Mouse (Mus musculus) CD8-positive naive resting alpha-beta T cell, adult 2 months (primary cell): ENCODE measurements at regions not wholly inside any gene's neighbourhood (a gene's known extent, or its start where the extent isn't known, plus 50 kb on each side); places are given as distances from the start of the nearest gene placed in this dataset.

ENCODE experiments used
- DNase-seq, 2 experiments: peaks; one replicate each; pipeline ENCODE4 v3.0.0; 2022; ENCODE audit warnings: low read depth in 2 of 2, low spot score in 2 of 2

DNA sequence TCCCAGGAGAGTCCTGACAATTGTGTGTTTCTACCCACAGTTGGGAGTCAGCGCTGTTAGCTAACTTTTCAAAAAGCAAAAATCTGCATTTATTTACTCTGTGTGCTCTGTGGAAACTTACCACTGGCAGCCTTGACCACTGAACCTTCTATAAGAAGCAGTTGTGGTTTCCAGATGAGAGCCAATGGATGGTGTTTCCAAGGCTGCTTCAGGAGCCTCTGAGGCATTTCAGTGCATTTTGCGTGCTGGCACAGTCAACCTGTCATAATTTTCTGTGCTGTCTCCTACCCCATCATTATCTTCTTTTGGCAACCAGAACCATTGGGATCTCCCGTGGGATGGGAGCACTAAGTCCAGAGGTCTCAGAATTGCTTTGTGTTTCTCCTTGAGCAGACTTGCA lies 60.3 kb downstream of the 4930544G11Rik start:
- DNase-seq = no peak

DNA sequence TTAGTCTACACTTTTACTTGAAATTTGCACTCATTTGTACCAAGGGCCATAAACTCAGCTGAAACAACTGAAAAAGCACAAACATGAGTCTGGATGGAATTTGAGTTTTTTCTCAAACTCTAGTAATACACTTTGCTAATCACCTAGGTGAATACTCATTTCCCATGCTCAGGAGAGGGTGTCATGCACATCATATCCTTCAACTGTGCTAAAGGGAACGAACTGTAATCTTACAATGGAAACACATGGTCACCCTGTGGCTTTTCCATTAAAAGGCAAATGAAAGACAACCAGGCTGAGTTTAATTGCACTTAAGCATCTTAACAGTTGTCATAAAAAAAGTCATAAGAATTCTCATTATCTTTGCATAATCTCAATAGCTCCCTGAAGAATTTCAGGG lies 71.1 kb downstream of the 4930544G11Rik start:
- no peak for DNase-seq

DNA sequence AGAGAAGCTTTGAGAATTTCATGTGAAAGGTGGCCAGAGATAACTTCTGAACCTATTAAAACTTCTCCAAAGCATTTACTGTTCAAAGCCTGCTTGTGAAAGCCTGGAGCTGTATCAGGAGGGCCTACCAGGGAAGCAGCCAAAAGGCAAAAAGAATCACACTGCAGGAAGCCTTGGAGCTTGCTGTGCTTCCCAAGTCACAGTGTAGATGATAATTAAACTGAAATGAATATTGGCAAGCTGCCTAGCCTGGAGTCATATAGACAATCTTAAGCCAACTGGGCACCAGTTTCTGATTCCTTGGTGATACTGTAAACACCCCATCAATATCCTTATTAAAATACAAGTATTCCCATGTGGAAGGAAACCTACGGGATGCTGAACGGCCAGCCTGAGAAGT lies 84.4 kb downstream of the 4930544G11Rik start:
- DNase-seq = no peak

DNA sequence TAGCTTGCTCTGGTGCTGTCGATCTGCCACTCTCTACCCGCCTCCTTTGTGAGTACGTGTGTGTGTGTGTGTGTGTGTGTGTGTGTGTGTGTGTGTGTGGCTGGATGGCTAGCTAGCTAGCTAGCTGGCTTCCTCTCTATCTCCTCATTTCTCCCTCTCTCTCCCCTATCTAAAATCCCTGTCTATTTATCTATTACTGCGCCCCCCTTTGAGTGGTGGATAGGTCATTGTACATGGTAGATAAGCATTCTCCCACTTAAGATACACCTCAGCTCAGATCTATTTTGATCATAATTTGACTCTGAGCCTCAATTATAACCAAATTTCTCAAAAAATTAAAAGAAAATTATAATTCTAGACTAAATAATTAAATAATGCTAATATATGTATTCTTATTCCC lies 99.4 kb downstream of the 4930544G11Rik start:
- DNase-seq = no peak

DNA sequence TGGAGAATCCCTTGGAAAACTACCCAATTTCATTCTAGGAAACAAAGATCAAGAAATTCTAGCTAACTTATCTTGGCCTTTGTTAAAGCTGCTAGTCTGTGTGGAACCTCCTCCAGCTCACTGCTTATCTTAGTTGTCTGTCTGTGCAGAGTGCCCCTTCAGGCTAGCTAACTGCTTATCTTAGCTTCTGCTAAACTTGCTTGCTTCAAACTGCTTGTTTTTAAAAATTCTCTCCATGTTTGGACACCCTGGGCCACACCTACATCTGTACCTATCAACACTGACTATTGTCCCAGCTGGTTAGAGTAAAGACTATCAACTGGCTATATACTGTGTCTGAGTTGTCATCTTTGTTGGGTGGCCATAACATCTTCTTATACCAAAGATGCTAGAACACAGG lies 100.0 kb downstream of the 4930544G11Rik start:
- DNase-seq = no peak

DNA sequence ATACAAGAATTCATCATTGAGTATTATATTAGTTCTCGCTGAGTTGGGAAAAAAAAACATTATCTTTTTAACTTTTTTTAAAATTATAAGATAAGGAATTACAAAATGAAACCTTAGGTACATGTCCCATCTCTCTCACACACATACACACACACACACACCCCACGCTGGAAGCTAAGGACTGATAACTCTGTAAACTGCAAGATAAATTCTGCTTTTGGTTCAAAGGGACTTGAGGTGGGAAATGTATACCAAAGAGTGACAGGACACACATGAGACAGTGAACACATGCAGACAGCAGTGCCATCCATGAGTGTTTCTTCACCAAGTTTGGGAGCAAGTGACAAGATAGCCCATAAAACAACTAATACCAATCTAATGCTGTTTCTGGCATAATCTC lies 100.8 kb downstream of the 4930544G11Rik start:
- DNase-seq = no peak

DNA sequence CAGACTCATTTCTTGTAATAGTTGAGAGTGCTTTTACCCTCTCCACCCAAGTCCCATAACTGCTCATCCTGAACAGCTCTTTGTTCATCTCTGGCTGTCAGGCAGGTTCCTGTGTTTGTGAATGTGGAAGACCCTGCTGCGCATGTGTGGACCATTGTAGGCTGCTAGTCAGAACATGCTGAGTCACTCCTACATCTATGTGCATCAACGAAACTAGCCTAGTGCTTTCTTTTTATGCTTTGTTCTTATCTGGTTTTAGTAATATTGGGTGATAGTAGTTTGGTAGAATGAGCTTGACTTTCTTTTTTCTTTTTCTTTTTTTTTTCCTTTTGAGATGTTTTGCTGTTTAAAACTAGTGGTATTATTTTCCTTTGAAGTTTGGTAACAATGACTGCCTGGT lies 116.5 kb downstream of the 4930544G11Rik start:
- no peak for DNase-seq

DNA sequence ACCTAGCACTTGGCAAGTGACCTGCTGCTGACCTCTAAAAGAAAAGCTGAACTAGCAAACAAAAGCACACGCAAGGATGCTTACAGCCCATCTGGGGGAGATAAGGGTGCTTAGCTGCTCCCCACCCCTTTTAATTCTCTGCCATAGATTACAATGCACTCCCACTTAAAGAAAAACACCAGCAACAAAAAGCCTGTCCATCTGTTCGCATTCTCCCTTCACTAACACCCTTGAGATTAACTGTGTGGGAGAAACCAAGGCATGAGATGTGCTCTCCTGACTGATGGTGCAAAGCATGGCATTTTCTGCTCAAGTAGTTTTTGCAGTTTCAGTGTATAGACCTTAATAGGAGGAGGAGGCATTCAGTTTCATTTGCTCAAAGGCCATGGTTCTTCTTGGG lies 125.0 kb downstream of the 4930544G11Rik start:
- no peak for DNase-seq

DNA sequence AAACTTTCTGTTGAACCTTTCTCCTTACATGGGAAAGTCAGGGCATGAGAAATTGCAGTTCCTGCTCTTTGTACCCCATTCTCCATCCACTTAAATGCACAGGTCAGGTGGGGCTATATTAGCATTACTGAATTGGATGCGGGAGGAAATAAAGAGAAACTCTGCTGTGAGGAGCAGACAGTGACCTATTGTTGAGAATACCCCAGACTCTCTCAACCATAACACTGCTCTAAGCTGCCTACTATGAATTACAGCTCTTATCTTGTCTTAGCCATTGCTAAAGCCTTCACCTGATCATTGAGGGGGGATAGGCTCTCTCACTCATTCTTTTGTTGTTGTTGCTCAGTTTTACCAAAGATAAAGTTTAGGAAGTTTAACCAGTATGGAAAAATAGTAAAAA lies 126.4 kb downstream of the 4930544G11Rik start:
- DNase-seq = no peak

DNA sequence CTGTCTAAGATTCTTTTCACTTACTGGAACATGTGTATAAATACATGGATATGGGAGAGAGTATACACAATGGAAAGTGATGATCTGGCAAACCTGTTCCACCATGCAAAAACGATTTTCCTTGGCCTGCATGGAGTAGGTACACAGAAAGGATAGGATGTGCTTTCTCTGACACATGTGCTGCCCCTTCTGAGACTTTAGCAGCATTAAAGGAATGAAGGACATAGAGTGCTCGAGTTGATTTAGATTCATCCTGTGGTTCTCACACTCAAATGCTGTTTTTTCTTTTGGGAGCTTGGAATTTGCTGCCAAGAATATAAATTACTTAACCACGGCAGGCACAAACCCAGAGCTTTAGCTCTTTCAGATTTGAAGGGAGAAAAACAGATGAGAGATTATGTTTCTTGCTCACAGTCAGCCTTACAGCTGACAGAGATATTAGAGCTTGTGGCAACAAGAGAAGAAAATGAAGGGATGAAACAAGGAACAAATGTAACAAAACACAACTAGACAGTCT lies 149.2 kb downstream of the 4930544G11Rik start:
- no peak for DNase-seq

DNA sequence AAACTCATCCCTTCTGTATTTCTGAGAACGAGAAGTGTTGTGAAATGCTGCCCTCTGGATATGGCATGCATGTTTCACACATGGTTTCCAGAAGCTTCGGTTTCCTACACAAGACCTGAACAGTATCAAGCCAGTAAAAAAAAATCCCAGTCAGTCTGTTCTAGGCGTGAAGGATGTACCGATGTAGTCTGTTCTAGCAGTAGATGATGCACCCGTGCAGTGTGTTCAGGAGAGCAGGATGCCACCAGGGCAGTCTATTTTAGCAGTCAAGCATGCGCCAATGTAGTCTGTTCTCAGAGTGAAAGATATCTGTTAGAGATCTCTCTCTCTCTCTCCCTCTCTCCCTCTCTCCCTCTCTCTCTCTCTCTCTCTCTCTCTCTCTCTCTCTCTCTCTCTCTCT lies 162.0 kb downstream of the 4930544G11Rik start:
- no peak for DNase-seq

DNA sequence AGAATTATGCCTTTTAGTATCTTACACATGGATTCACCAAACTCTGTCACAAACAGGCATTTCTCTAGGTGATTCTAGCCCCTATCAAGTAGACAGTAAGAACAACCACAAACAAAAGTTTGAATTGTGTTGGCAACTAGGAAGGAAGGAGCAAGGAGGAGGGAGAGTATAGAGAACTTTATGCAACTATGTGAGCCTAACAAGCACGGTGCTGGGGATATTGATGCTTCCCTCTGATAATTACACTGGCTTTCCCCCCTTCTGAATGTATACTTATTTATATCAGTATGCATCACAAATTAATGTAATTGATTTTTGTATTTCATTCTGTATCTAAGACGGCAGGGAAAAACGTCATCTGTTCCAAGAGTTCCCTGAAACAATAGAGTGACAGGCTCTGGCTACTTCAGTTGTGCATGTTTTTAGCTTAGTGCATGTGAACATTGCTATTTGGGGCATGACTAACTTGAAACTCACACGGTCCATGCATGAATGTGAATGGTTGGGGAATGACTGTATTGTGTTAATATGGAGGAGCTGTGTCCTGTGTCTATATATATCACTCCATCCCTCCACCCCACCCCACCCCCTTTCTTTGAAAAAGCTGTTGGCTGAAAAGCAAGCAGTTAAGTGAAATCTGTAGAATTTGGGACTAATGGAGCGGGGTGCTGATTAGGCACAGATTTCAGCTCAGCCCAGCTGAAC lies 169.2 kb downstream of the 4930544G11Rik start:
- DNase-seq = no peak

DNA sequence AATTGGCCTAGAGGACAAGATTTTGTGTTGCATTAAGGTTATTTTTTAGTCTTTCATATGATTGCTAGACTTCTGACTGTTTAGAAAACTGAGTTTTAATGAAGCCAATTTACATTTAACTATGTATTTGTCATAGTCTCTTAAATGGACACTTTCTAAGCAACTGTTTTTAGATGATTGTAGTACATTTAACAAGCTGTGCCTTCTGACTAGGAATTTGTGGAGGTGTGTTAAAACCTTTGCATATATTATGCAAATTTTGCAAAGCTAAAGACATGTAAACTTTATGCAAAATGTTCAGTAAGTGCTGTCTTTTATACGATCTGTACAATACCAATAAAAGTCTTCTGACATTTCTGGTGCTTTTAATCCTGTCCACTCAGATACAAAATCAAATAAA lies 171.9 kb downstream of the 4930544G11Rik start:
- no peak for DNase-seq

DNA sequence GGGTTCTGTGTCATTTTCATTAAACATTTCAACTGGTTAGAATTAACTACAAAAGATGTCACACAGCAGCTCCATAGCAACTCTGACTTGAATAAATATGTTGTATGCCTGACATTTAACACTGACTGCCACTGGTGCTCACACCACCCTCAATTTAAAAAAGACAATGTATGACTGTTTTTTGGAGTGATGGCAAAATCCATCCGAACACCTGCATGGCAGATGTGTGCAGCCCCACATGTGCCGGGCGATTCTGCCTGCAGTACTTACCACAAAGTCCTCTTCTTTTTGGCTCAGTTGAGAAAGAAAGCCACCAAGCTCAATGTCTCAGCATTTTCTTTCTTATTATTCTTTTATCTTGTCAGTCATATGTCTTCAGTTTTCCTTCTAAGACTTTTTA lies 199.4 kb downstream of the 4930544G11Rik start:
- no peak for DNase-seq

DNA sequence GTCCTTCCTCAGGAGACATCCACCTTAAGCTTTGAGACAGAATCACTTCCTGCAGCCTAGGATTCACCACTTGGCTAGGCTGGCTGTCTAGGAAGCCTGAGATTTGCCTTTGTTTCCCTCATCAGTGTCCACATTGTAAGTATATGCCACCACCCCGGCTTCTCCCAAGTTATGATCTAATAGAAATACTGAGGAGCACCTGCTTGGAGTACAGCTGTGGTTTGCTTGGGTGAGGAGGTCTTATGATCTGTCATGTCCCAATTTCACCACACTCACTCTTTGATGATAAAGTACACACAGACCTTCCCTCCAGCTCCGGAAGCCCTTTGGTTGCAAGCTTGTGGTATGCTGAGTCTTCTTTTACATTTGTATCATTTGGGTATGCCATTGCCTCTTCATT lies 202.4 kb downstream of the 4930544G11Rik start:
- peak; percentile 9 to 27 for DNase-seq

DNA sequence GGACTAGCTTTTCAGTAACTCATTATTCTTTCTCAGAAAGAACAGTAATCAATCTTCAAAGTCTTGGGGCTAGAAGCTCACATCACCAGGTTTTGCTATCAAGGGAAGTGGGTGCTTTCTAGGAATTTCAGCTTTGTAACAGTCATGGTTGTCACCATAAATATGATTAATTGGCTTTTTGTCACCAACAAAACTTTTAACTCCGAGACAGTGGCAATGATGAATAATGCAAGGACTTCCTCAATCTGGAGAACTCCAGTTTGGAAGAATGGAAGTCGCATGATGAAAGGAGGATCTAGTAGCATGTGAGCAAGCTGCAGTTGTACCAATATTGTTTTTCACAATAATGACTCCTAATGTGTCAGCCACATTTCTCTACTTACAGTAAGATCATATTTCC lies 208.4 kb downstream of the 4930544G11Rik start:
- no peak for DNase-seq

DNA sequence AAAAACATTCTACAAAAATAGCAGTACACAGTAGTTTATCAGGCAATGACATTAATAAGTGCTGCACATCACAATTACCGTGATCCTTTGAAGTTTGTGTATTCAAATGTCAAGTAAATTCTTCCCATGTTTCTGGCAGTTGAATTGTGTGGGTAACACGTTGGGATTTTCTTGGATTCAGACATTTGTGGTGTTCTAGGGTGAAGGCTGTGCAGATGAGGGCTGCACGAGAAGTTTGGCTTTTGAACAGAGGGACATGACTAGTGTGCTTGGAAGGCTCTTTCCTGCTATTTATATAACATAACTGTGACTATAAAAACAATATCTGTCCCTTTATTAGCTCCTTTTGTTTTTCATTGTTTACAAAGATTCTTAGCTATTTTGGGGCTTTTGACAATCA lies 216.5 kb downstream of the 4930544G11Rik start:
- DNase-seq = no peak

DNA sequence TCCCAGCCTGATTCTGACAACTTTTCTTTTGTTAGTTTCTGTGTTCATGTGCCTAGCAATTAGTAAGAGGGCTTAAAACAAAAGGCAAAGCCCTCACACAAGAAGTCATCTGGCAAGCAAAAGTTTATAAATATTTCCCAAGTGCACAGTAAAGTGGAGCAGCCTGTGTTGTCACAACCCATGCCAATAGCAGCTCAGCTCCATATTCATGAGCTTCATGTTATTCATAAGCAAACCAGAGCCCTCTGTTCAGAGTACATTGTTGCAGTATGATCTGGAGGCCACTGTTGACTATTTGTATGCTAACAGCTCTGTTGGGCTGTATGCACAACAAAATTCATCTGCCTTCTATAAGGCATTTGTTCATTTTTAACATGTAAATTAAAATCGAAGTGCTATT lies 245.6 kb downstream of the 4930544G11Rik start:
- DNase-seq = no peak

DNA sequence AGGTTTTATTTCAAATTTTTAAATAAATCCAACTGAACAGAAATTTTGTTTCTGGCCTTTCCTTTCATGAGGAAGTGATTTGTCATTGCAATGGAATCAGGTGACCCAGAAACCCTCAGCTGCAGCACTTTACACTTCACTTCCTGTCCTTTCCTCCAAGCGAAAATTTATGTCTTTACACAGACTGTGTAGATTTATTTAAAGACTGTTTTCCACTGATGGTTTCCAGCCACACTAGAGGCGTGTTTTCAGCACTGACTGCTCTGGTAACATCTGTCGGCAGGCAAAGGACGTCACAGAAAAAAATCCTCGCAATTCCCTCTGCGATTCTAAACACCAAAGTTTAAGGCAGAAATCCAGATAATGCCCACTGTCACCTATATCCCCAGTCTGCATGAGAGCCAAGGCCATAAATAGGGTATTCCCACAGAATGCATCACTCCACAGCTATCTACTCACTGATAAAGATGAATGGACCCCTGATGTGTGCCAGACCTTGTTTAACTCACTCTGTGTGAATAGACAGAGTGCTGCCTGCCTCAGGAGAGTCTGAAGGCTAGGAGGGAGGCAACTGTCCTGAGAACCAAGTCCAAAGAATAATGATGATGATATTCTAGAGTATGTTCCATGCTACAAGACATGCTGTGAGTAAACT lies 247.9 kb downstream of the 4930544G11Rik start:
- DNase-seq = no peak

DNA sequence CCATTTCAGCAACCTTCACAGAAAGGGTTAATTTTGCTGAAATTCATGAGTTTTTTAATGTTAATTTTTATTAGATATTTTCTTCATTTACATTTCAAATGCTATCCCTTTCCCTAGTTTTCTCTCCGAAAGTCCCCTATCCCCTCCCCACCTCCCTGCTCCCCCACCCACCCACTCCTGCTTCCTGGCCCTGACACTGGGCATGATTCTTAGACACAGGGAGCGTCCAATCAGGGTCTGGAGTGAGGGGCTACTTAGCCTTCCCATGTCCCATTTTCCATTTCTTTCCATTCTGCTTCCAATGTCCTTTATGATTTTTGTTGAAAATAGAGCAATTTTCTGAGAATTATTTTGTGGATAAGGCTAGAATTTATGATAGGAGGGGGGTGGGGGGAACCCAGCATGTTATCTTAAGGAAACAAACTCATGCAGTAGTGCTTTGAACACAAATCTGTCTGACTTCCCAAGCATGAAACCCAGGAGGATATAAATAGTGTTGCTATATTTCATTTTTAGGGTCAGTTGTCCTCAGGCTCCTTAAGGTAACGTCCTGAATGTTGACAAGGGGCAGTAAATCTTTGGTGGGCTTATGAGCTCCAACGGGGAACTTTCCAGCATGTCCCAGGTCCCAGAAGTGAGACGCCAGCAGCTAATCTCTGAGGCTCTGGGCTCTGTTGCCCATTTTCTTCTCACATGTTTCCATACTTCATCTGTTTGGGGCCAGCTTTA lies 254.0 kb downstream of the 4930544G11Rik start:
- DNase-seq = no peak

DNA sequence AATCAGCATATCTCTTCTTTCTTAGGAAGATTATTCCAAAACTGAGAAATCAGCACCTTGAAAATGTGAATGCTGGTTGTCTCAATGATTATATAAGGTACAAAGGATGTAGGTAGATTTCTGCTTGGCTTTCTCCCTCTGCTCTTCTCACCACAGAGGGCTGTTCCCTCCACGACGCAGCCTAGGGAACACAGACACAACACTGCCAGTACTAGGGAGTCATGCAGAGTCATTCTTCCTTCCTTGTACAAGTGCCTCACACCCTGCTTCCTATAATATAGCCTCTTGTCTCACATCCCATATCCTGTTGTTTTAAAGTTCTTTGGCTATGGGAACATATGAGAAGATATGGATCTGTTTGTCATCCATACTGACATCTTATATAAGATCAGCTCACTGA lies 265.1 kb downstream of the 4930544G11Rik start:
- DNase-seq = no peak
